Mouse (Mus musculus) spleen, adult 2 months (tissue): ENCODE data around the gene Rpap2.

ENCODE experiments used
- CTCF ChIP-seq: fragments of 200-500 bp; IDR thresholded peaks from 2 replicates; pipeline ENCODE4 v1.5.1; 2011; ENCODE audit warnings: mild to moderate bottlenecking, inconsistent platforms; ENCODE audit not compliant: insufficient read depth, insufficient read length, insufficient replicate concordance; ENCODE audit errors: extremely low read depth
- POLR2A ChIP-seq: fragments of 200-500 bp; IDR thresholded peaks from 2 replicates; pipeline ENCODE4 v1.6.1; 2011; ENCODE audit warnings: low read depth, low read length, inconsistent platforms

DNA sequence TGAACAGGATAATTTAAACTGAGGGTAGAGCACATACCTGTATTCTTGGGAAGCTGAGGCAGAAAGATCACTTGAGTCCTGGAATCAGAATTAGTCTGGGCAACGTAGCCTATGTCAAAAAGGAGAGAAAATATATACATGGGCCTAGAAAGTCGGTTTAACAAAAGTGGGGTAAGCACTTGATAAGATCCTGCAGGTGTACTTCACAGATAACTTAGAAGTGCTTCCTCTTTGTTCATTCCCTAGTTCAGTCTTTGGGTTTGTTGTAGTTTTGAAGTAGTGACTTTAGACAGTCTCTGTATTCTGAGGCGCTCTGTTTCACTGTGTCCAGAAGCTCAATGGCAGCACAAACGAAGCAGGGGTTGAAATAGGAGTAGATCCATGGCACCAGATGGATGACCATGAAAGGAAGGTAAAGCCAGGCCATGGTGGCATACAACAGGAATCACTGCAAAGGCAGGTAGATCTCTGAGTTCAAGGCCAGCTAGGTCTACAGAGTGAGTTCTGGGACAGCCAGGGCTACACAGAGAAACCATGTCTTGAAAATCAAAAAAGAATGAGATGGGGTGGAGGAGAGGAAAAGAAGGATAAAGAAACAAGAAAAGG lies 55.0 kb downstream of the Rpap2 start:
- TF ChIP-seq CTCF (no peak), POLR2A (no peak)
